Mouse (Mus musculus): ENCODE measurements around the gene Mecom.

The Mecom gene

DNA sequence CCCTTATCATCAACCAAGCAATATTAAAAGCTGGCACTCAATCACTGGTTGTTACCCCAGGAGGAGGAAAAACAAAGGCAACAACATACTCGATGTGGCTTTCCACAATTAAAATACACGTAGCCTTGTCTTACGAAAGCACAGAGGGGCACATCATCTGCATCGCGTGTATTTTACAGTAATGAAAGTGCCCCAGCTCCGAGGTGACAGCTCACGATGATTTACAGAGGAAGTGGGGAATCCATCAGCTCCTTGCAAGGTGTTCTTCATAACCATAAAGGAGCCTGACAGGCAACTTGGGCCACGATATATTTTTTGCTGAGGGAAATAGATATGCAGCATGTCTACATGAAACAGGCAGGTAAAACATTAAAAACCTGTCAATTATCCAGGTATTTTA is 341.7 kb downstream of the Mecom start:
- DNase-seq (ENCODE audit: low read depth) = no peak

DNA sequence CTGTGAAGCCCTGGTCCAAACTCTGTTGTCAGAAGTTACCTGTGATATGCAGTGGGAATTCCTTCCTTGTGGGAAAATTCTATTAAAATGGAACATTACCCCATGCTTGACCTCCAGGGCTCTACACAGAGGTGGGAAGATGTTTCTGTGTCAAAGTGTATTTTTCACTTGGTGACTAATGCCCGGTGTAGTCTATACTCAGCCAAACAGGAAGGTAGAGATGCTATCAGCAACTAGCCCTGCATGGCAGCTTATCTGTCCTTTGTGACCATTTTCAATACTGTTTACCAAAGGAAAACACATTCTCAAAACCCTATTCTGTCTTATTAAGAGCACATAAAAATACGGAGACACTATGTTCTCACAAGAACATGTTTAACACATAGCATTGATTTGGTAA is 344.0 kb downstream of the Mecom start:
- DNase-seq (ENCODE audit: low read depth) = no peak

DNA sequence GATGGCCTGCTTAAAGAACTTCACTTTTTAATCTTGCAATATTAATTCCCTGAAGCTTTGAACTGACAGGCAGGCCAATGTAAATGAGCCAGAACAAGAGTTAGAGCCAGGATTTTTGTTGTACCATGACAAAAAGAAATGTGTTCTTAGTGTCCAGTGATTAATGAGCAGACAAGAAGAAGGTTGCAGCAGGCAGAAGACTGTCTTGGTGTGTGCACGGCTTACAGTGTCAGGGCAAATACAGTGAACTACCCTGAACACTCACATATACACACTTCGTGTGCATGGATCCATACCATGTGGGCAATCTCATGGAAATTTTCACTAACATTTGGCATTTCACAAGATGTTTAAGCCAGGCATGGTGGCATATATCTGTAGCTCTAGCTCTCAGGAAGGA is 349.0 kb downstream of the Mecom start:
- no peak for DNase-seq (ENCODE audit: low read depth)

DNA sequence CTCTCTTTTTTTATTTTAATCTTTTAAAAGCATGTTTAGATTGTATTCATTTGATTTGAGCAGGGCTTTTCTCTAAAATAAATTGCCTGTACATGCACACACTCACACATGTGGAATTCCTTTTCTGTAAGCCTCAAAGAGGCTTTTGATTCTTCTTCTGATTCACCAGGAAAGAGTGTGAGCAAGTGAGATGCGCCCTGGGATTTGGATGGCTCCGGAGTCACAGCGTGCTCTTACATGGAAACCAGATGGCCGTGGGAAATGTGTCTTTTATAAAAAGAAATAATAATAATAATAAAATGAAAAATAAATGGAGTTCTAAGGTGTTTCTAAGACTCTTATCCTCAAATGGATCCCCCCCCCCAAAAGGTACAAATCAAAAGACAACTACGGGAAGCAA is 349.6 kb downstream of the Mecom start:
- no peak for DNase-seq (ENCODE audit: low read depth)

DNA sequence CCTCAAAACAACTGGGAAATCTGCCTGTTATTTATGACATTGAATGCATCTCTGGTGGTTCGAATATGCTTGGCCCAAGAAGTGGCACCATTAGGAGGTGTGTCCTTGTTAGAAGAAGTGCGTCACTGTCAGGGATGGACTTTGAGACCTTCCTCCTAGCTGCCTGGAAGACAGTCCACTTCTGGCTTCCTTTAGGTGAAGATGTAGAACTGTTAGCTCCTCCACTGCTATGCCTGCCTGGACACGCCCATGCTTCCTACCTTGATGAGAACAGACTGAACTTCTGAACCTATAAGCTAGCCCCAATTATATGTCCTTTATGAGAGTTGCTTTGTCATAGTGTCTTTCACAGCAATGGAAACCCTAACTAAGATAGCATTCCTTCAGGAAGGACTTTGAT is 352.6 kb downstream of the Mecom start:
- DNase-seq (ENCODE audit: low read depth) = no peak

DNA sequence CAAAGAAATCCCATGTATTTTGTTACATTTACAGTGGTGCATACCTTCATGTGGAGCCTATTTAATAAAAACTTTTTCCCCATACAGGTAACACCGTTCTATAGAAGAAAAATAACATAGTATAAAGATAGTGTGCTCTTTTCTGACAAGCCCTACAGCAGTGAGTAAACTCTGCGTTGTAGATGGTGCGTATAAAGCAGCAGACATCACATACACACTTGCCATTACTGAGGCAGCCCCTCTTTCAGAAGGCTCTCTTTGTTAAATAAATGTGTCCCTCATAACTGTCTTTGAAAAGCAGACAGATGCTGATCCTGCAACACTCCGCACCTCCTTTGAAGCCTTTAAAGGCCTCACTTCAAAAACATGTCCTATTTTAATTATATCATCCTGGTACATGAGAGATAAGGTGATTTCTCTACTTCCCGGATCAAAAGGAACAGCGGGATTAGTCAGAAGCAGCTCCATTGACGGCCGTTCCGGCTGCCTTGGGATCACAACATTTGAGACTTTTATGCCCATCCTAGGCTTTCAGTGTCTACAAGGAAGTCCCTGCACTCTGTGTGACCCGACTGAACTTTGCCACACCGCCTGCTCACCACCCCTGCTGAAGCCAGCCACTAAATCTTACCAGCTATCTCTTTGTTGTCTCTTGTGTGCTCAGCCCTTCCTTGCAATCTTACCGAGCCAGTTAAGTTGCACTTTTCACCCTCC is 355.4 kb downstream of the Mecom start:
- DNase-seq (ENCODE audit: low read depth) = no peak

DNA sequence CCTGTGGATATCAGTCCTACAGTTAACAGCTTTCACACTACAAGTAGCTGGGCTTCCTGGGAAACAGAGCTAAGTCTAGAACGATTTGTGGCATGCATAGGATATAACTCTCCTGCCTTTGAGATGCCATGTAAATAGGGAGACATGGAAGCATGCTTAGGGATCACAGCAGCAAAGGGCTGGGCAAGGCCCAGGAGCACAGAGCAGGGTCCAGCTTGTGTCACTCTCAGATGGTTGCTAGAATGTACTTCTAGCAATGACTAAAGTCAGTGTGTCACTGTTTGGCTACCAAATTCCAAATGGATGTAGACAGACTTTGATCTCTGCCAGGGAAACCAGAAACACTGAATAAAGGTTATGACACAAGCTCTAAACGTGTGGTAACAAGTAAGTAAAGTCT is 358.5 kb downstream of the Mecom start:
- no peak for DNase-seq (ENCODE audit: low read depth)

DNA sequence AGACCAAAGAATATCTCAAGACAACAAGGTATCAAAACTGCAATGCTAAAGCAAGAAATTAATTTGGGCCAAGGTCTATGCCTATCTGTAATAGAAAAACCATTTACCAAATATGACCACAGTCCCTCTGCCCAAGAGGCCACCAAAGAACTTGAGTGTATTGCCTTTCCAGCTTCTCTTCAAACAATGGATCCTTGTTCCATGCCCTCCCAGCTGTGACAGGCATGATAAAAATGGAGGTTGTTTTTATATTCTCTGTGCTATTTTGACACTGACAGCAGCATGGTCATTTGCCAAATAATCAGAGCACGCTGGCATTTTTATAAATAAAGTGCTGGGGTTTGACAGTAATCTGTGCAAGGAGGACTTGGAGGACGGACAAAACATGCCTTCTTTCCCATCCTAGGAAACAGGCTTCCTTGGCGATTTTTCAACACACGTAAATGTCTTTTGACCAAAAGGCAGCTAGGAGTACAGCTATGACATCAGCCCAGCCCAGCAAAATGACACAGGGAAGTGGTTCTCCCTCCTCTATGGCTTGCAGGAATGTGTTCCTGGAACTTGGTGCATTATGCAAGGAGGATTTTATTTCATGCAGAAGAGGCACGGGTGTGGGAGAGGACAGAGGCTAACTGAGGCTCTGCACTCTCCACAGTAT is 359.9 kb downstream of the Mecom start:
- DNase-seq (ENCODE audit: low read depth) = no peak

DNA sequence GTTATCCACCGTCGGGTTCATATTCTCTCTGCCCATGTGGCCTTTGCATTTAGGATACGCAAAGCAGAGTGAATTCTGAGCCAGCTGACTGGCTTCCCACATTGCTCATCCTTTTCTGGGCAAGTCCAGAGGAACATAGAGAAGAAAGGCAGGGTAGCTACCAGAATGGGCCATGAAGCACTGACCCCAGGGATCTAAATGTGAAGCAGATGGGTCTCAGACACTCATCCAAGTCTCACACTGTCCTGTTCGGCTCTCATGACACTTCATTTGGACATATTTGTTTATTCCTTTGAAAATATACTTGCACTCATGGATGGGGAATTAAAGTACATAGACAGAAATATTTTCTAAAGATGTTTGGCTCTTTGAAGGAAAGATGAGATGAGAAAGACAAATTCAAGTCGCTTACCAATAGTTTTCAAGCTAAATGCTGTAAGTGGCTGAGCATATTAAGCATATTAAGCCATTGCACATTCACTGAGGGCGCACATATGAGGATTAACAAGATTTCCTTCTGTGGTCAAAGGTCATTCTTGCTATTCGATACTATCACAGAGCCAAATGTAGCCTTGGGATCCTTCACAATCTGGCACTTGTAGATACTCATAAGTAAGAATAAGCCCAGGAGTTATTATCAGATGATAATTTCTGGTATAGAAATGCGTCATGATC is 365.9 kb downstream of the Mecom start:
- DNase-seq (ENCODE audit: low read depth) = no peak

DNA sequence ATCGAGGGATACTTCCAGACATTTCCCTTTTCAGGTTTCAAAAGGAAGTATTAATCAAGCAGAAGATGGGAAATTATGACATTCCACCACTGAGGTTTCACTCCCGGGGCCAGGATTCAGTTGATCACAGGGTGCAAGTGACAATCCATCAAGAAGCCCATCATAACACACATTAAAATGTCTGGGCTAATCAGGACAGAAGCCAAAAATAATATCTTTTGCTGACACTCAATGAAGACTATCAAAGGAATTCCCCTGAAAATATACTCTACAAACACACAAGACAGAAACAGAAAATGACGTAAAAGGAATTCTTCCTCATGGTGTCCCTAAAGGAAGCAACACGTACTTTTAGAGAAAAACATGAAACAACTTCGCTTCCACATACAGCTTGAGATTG is 371.2 kb downstream of the Mecom start:
- DNase-seq (ENCODE audit: low read depth) = no peak

DNA sequence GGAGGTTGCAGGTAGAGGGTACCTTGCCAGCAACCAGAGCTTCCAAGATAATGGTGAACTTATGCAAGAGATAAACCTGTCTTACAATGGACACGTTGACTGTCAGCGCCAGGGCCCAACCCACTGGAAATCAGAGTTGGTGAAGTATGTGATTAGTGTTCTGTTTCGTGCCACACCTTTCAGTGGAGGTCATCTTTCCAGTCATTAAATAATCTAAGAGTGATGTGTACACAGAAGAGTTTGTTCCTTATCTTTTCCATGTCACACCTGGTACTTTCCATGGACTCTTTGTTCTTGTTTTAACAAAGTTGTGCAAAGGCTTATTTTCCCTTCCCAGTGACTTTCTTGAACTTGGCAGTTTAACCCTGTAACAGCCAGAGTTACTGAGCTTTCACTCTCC is 374.0 kb downstream of the Mecom start:
- no peak for DNase-seq (ENCODE audit: low read depth)

DNA sequence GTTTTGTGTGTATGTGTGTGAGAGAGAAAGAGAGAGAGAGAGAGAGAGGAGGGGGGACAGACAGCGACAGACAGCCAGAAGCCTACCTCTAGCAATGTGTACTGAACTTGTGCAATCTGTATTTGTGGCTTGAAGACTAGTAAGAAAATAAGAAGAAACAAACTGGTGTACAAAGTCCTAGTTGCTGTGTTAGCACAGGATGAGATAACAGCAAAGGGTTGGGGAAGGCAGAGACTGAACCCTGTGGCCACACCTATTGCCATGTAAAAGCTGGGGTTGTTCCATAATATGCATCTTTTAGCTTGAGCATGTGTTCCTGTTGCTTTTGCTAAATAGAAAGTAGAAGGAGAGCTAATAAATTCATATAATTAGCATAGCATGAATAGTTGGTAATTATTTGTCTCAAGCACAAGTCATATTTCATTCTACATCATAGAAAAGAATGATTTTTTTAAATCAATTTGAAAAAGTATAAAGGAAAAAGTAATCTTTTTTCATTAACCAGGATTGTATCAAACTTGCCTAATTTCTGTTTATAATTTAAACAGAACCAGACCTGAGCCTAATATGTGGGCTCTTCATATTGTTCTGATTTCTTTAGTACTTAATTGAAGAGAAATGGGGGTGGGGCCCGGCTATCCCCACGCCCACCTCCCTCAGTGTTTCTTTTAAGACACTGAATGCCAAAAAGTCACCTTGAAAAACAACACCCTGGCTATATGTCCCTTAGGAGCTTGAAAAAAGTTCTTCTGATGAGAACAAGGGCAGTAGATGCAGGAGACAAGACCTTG is 379.2 kb downstream of the Mecom start:
- DNase-seq (ENCODE audit: low read depth) = no peak

DNA sequence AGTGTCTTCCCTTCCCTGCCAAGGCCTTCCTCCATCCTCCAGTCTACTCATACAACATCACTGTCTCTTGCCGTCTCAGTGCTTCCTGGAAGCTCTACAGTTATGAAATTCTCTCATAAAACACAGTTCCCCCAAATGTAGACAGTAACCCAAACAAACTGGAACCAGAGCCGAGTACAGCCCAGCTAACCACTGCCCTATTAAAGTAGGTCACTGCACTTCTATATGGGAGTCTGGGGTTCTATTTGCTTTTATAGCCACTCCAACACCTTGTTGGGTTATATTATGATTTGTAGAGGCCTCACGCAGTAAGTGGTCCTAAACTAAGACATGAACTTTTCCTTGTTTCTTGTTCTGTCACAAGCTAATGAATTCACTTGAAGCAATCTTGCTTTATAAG is 380.8 kb downstream of the Mecom start:
- no peak for DNase-seq (ENCODE audit: low read depth)

DNA sequence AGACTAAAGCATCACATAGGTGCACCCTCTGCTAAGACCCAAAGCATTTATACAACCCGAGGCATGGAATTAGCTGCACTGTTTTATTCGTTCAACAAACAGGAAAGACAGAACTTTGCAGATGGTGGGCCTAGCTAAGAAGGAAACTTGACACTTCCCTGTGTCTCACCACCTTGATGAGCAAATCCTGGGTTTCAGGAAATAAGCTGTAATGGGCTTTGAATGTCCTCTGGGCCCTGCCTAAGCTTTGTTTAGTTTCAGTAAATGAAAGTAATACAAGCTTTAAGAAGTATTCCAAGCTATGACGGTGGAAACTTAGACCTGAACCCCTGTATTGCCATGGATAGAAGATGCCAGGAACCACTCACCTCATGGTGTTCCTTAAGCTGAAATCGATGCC is 383.0 kb downstream of the Mecom start:
- DNase-seq (ENCODE audit: low read depth) = no peak

DNA sequence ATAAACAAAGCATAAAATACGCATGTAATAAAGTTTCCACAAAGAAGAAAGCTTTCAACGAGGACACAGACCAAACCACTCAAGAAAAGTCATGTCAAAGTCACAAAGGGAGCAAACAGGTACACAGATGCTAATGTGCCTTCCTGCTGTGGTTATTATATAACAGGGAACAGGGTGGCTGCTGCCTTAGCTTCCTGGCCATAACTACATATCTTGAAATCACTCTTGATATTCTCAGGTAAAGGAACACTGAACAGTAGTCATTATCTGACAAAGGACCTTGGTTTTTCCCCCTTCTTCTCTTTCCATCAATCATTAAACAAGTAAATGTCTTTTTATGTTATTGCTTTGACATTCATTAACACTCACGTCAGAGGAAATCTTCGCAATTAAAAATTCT is 384.4 kb downstream of the Mecom start:
- DNase-seq (ENCODE audit: low read depth) = no peak

DNA sequence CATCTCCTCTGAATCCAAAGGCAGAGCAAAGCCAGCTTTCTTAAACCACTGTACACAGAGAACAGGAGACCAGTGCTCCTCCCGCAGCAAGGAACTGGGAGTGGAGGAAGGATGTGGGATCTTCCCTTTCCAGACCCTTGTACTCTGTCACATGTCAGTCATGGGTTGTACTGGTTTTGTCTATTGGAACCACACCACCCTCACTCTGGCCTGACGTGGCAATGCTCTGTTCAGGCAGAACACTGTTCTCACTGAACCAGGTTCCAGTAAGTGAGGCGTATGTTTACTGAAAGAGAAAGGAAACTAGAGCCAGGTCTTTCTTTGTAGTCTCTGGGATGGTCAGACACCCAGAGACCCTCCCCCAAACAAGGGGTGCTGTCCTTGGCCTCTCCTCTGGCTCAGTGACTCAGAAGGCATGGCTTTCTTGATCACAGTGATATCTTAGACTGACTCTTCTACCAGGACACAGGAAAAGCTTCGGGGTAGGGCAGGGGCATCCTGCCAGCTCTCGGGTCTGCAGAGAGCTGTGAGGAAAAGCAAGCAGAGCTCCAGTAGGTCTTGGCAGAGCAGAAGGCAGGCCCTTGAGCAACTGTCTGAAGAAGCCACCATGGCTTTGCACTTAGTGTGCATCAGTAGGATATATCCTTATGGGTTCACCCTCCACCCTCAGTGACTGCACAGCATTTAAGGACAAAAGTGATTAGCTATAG is 386.7 kb downstream of the Mecom start:
- no peak for DNase-seq (ENCODE audit: low read depth)

DNA sequence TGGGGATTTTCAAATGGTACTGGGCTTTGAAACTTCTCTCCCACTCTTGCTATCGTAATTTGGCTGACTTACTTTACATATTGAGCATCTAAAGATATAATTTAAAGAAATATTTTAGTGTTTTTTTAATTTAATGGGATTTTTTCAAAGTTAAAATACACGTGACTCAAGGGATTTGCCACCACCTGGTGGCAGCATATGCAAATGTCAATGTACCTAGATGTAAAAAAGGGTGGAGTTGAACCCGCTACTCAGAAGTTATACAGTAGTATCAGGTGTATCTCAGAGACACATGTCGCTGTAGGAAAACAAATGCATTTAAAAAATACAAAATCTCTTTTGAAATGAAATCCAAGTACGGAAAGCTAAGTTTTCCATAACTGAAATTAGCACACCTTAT is 387.5 kb downstream of the Mecom start:
- DNase-seq (ENCODE audit: low read depth) = no peak

DNA sequence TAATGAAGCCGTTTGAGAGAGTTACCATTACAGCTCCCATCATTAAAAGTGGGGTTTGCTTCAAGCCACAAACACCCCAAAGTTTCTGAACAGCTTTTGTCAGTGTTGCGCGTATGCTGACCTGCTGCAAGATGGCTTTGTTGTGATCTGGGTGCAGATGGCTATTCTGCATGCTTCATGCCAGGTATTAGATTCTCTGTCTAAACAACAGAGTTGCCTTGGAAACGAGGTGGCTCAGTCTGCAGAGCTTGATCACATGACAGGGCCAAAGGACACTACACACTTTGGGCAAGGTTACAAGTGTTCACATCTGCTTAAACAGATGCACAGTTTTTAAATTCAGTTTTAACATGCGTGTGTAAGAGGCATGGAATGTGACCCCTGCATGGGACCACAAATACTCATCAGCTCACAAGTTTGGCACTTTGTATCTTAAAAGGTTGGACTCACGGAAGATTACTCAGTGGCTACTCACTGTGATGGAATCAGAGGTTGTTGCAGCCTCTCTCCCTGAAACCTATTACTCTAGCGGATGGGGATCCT is 390.6 kb downstream of the Mecom start:
- no peak for DNase-seq (ENCODE audit: low read depth)

DNA sequence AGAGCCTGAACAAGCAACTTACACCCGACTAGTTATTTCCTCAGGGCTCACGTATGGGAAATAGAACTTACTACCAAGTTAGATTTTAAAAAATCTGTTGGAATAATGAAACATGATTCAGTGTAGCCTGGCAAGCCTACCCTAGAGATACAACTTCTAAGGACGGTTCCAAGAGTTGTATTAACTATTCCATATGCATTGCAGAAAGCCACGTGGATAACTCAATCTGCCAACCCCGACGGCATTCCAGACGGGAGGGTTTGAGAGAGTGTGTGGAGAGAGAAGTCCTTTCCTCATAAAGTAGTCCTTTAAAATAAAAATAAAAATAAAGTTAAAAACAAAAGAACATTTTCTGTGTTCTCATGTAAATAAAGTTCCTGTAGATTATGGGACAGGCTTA is 393.4 kb downstream of the Mecom start:
- no peak for DNase-seq (ENCODE audit: low read depth)

DNA sequence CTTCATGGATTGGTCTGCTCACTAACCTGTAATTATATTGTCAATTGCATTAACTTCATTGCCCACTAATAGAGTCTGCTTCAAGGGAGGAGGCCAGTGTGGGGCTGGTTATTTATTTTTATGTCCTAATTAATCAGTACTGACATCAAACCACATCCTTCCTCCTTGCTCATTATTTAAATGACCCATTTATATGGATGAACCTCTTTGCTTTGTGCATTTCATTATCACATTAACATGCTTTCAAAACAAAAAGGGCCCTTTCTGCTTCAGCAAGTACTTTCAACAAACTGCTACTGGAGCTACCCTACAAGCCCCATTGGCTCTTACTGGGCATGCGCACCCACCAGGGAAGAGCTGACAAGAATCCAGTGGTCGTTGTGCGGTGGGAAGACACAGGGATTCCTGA is 393.9 kb downstream of the Mecom start:
- DNase-seq (ENCODE audit: low read depth) = no peak

DNA sequence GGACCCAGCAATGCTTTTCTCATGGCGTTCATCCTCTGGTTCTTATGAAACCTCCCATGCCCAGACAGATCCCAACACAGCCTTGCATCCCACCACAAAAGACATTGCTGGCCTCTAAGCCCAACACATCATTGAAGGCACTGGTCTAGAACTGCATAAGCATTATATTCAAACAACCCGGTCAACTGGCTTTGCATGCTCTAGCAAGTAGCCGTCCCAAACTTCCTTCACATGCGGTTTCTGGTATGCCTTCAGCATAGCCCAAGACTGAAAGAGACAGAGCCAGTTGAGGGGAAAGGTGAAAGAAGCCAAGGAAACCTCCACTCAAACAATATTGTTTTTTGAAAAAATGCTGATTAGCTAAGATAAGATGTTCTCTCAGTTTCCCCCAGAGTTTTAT is 397.7 kb downstream of the Mecom start:
- DNase-seq (ENCODE audit: low read depth) = no peak

All from naive thymus-derived CD4-positive, alpha-beta T cell, adult 2 months (primary cell).